Mouse (Mus musculus): ENCODE measurements around the gene Vps45.
A peak's percentile ranks its signal among the peaks of the same experiment; 100 is the strongest.
"Not testable (repeated sequence)": the region's sequence is repeated elsewhere in the genome, so short reads cannot be mapped to it uniquely, and the experiment has no call there.

DNA sequence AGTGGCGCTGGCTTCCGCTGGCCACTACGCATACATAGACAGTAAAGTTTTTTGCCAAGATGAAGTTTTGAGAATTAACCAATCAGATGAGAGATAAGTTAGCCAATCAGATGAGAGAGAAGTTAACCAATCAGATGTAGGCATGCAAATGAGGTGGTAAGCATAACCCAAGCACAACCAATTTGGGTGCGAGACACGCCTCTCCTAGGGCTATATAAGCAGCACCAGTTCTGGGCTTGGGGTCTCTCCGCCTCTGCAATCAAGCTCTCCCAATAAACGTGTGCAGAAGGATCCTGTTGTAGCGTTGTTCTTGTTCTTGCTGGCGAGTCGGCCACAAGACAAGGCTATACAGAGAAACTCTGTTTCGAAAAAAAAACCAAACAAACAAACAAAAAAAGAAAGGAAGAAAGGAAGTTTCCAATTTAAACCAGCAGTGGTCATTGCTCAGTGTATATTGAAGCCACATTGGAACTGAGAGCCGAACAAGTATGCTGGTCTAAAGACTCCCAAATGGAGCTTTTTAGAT is 103.6 kb downstream of the Vps45 start:
- peak in 1 of 2 experiments; percentile 64; a peak in 2 of 4 replicates for TF ChIP-seq POLR2A (IDR thresholded peaks at IDR 0.05; ENCODE audit: control insufficient read depth in 1 of 2, insufficient read depth in 1 of 2, low read depth in 1 of 2, low read length in 2 of 2, poor library complexity in 1 of 2)
- TF ChIP-seq EP300 (IDR thresholded peaks at IDR 0.05; ENCODE audit: low read depth in 1 of 2, low read length in 2 of 2); MEF2A (IDR thresholded peaks at IDR 0.05; ENCODE audit: extremely low read depth, insufficient replicate concordance, low read depth, low read length, poor library complexity, severe bottlenecking); E2F4 (IDR thresholded peaks at IDR 0.05; ENCODE audit: borderline replicate concordance, low read depth, low read length); CHD2 (IDR thresholded peaks at IDR 0.05; ENCODE audit: low read length); USF1 (IDR thresholded peaks at IDR 0.05; ENCODE audit: low read depth, low read length); KAT2A (conservative IDR thresholded peaks at IDR 0.05; ENCODE audit: low read depth, low read length); HCFC1 (IDR thresholded peaks at IDR 0.05; ENCODE audit: low read depth, low read length); CTCF (IDR thresholded peaks at IDR 0.05 in 2 of 3, conservative IDR thresholded peaks at IDR 0.05 in 1 of 3; ENCODE audit: control insufficient read depth in 1 of 3, insufficient read depth in 1 of 3, low read depth in 2 of 3, low read length in 3 of 3, poor library complexity in 1 of 3, severe bottlenecking in 1 of 3); ZC3H11A (IDR thresholded peaks at IDR 0.05; ENCODE audit: low read depth, low read length); MXI1 (IDR thresholded peaks at IDR 0.05; ENCODE audit: low read depth, low read length); MAFK (IDR thresholded peaks at IDR 0.05; ENCODE audit: borderline replicate concordance, low read depth, low read length); SMC3 (IDR thresholded peaks at IDR 0.05; ENCODE audit: low read depth, low read length): not testable (repeated sequence)
